ENCODE assay signal across 8 mouse cellular contexts in the genomic region with DNA sequence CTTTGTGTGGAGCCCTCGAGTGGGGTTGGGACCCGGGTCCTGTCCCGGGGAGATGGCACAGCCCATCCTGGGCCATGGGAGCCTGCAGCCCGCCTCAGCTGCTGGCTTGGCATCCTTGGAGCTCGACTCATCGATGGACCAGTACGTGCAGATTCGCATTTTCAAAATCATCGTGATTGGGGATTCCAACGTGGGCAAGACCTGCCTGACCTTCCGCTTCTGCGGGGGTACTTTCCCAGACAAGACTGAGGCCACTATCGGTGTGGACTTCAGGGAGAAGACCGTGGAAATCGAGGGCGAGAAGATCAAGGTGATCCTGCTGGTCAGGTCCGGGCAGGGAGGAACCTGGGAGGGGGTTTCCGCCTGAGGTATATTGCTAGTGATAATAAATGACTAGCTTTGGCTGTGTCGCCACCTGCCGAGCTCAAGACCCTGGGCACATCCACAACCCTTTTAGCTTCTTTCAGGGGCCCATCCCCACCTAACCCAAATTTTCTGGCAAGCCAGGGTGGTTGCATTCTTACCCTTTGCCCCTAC. TPM values are rescaled to one million over a fixed set of nuclear protein-coding genes. Genes with fewer than 3 reads are reported as not detected.
DNase-seq lines count a peak whose midpoint lies in the region; ATAC-seq and TF ChIP-seq lines count a peak whose summit lies in the region.

No protein-coding gene starts in this region.

- ATAC-seq in heart, embryonic 14.5 days (ENCODE audit: insufficient number of reproducible peaks, insufficient read depth, low FRiP score, low read depth), result no peak
- ATAC-seq in forebrain, embryonic 12.5 days (ENCODE audit: low FRiP score), result peak; percentile 28
- ATAC-seq in liver, embryonic 14.5 days (ENCODE audit: insufficient read depth), result no peak

- no peaks in the 10 kb centered on the region for H3K36me3 ChIP-seq in heart, embryonic 14.5 days (ENCODE audit: control insufficient read depth, insufficient read depth, low read length)
- H3K36me3 ChIP-seq in E14TG2a.4 (ENCODE audit: insufficient read depth, low read length), result no peaks in the 10 kb centered on the region
- H3K36me3 ChIP-seq in forebrain, embryonic 12.5 days (replicated peaks), result no peaks in the 10 kb centered on the region
- no peaks in the 10 kb centered on the region for H3K36me3 ChIP-seq in liver, embryonic 14.5 days (replicated peaks; ENCODE audit: control insufficient read depth, insufficient read depth, low read depth)

- TF ChIP-seq EP300 in liver, embryonic 14.5 days (IDR thresholded peaks at IDR 0.05; ENCODE audit: low read depth), result no peak

- no peak overlapping the region for H3K27ac ChIP-seq in heart, embryonic 14.5 days (replicated peaks in 1 of 2; ENCODE audit: control insufficient read depth in 1 of 2, insufficient read depth in 1 of 2, low read depth in 2 of 2, low read length in 2 of 2)
- peak overlapping the region; percentile 89 for H3K27ac ChIP-seq in forebrain, embryonic 12.5 days
- no peak overlapping the region for H3K27ac ChIP-seq in liver, embryonic 14.5 days

- peak overlapping the region; percentile 60 for H3K9ac ChIP-seq in heart, embryonic 14.5 days (ENCODE audit: low read length)
- peak overlapping the region; percentile 69 for H3K9ac ChIP-seq in forebrain, embryonic 12.5 days
- H3K9ac ChIP-seq in liver, embryonic 14.5 days (replicated peaks), result no peak overlapping the region

- peak overlapping the region; percentile 78 for H3K4me2 ChIP-seq in heart, embryonic 14.5 days (ENCODE audit: low read length)
- H3K4me2 ChIP-seq in forebrain, embryonic 12.5 days, result peak overlapping the region; percentile 70
- peak overlapping the region; percentile 60 for H3K4me2 ChIP-seq in liver, embryonic 14.5 days (ENCODE audit: low read depth)

- no peaks in the 10 kb centered on the region for H3K9me3 ChIP-seq in heart, embryonic 14.5 days (ENCODE audit: control insufficient read depth, low read length)
- H3K9me3 ChIP-seq in E14TG2a.4 (ENCODE audit: low read length), result no peaks in the 10 kb centered on the region
- H3K9me3 ChIP-seq in forebrain, embryonic 12.5 days, result peaks cover 6% of the 10 kb centered on the region; the same call in 1 of the 2 replicates
- no peaks in the 10 kb centered on the region for H3K9me3 ChIP-seq in liver, embryonic 14.5 days (ENCODE audit: control insufficient read depth, low read length)

- H3K27me3 ChIP-seq in heart, embryonic 14.5 days (ENCODE audit: control insufficient read depth, insufficient read depth, low read length), result no peaks in the 10 kb centered on the region
- peaks cover 16% of the 10 kb centered on the region for H3K27me3 ChIP-seq in E14TG2a.4 (ENCODE audit: insufficient read depth, low read length)
- no peaks in the 10 kb centered on the region for H3K27me3 ChIP-seq in forebrain, embryonic 12.5 days
- peaks cover 4% of the 10 kb centered on the region; the same call in 1 of the 2 replicates for H3K27me3 ChIP-seq in liver, embryonic 14.5 days (ENCODE audit: control insufficient read depth, insufficient read depth, low read length)

- 15% methylated on average over 20 of the region's 20 CpGs for WGBS in heart, embryonic 14.5 days
- WGBS in forebrain, embryonic 12.5 days, result 14% methylated on average over 20 of the region's 20 CpGs
- 20% methylated on average over 20 of the region's 20 CpGs for WGBS in liver, embryonic 14.5 days (ENCODE audit: insufficient replicate concordance)

- no peak for TF ChIP-seq CTCF in E14TG2a.4 (conservative IDR thresholded peaks at IDR 0.05; ENCODE audit: low read length)
- no peak for TF ChIP-seq CTCF in liver, embryonic 14.5 days (IDR thresholded peaks at IDR 0.05; ENCODE audit: low read depth)

- DNase-seq in heart, postnatal 4 days, result no peak
- DNase-seq in liver, embryonic 14.5 days (ENCODE audit: low read depth in 3 of 3, low spot score in 3 of 3), result no peak
- peak; percentile 31 for DNase-seq in thymus, postnatal 14 days
- no peak for DNase-seq in urinary bladder, adult 2 months (ENCODE audit: low spot score)
- DNase-seq in adrenal gland, adult 18-20 months (ENCODE audit: low spot score in 2 of 2), result no peak

- H3K4me3 ChIP-seq in heart, embryonic 14.5 days (ENCODE audit: control insufficient read depth in 1 of 2, insufficient read depth in 1 of 2, low read depth in 1 of 2, low read length in 2 of 2), result peak overlapping the region; percentile 42 to 59
- peak overlapping the region; percentile 81 for H3K4me3 ChIP-seq in E14TG2a.4 (replicated peaks; ENCODE audit: low read length)
- peak overlapping the region; percentile 48 for H3K4me3 ChIP-seq in forebrain, embryonic 12.5 days (replicated peaks)
- H3K4me3 ChIP-seq in liver, embryonic 14.5 days (ENCODE audit: insufficient read depth in 1 of 2, low read depth in 2 of 2, low read length in 2 of 2), result peak overlapping the region; percentile 28 to 45

- H3K4me1 ChIP-seq in heart, embryonic 14.5 days (ENCODE audit: control insufficient read depth in 2 of 2, insufficient read depth in 2 of 2, low read length in 2 of 2), result no peaks in the 10 kb centered on the region; a peak in 1 of 4 replicates
- H3K4me1 ChIP-seq in E14TG2a.4 (replicated peaks; ENCODE audit: low read depth, low read length), result peaks cover 13% of the 10 kb centered on the region; the same call in 1 of the 2 replicates
- H3K4me1 ChIP-seq in forebrain, embryonic 12.5 days, result no peaks in the 10 kb centered on the region; the same call in 1 of the 2 replicates
- no peaks in the 10 kb centered on the region for H3K4me1 ChIP-seq in liver, embryonic 14.5 days (replicated peaks; ENCODE audit: control insufficient read depth in 2 of 2, insufficient read depth in 2 of 2, low read length in 1 of 2)

RNA-seq across cellular contexts. Expression of a gene that starts 0.5 kb away (rescaled TPM):
- 6.1 and 6.7 TPM in 2 replicates for polyA plus RNA-seq in heart, embryonic 14.5 days (2014; fragmentation: Nextera tagmentation; extraction: Ambion mirVana)
- 1 to 10 TPM; 1.1 to 1.6 TPM for total RNA-seq in heart, postnatal 4 days (2021)
- polyA plus RNA-seq in forebrain, embryonic 12.5 days (2016; fragmentation: Nextera tagmentation; extraction: Ambion mirVana), result 39.5 and 40.6 TPM in 2 replicates
- 0.38 and 0.62 TPM in 2 replicates for polyA plus RNA-seq in liver, embryonic 14.5 days (2012; rRNA removed)
- 0.42 and 0.48 TPM in 2 replicates for polyA plus RNA-seq in liver, embryonic 14.5 days (2014; fragmentation: Nextera tagmentation; extraction: Ambion mirVana)
- polyA plus RNA-seq in urinary bladder, adult 2 months (2012; rRNA removed), result 0.85 and 0.91 TPM in 2 replicates
- total RNA-seq in adrenal gland, adult 18-20 months (2021), result 10 to 100 TPM in 1 of 2 experiments, 1 to 10 TPM in 1; 8.2 to 47.1 TPM

RNA-seq across cellular contexts. Expression of a gene that starts 6.3 kb away (rescaled TPM):
- polyA plus RNA-seq in heart, embryonic 14.5 days (2014; fragmentation: Nextera tagmentation; extraction: Ambion mirVana), result 95.3 and 98.4 TPM in 2 replicates
- 10 to 100 TPM; 97.9 TPM for total RNA-seq in heart, postnatal 4 days (2021)
- 68.1 and 71.5 TPM in 2 replicates for polyA plus RNA-seq in forebrain, embryonic 12.5 days (2016; fragmentation: Nextera tagmentation; extraction: Ambion mirVana)
- 23.9 and 34.6 TPM in 2 replicates for polyA plus RNA-seq in liver, embryonic 14.5 days (2012; rRNA removed)
- 51.4 and 56.8 TPM in 2 replicates for polyA plus RNA-seq in liver, embryonic 14.5 days (2014; fragmentation: Nextera tagmentation; extraction: Ambion mirVana)
- polyA plus RNA-seq in urinary bladder, adult 2 months (2012; rRNA removed), result 28.1 and 33.5 TPM in 2 replicates
- total RNA-seq in adrenal gland, adult 18-20 months (2021), result 100 to 1,000 TPM; 142 to 233 TPM

RNA-seq across cellular contexts. Expression of a gene that starts 56.7 kb away (rescaled TPM):
- polyA plus RNA-seq in heart, embryonic 14.5 days (2014; fragmentation: Nextera tagmentation; extraction: Ambion mirVana), result 15.3 TPM in 2 replicates
- 10 to 100 TPM; 25.7 to 32.4 TPM for total RNA-seq in heart, postnatal 4 days (2021)
- 1.6 and 1.7 TPM in 2 replicates for polyA plus RNA-seq in forebrain, embryonic 12.5 days (2016; fragmentation: Nextera tagmentation; extraction: Ambion mirVana)
- polyA plus RNA-seq in liver, embryonic 14.5 days (2012; rRNA removed), result 3.5 and 3.8 TPM in 2 replicates
- polyA plus RNA-seq in liver, embryonic 14.5 days (2014; fragmentation: Nextera tagmentation; extraction: Ambion mirVana), result 2.5 and 2.6 TPM in 2 replicates
- 15.6 and 16.7 TPM in 2 replicates for polyA plus RNA-seq in urinary bladder, adult 2 months (2012; rRNA removed)
- 10 to 100 TPM in 1 of 2 experiments, 1 to 10 TPM in 1; 9.9 to 14.6 TPM for total RNA-seq in adrenal gland, adult 18-20 months (2021)
